Mouse (Mus musculus): ENCODE results near the gene Angel2.

DNA sequence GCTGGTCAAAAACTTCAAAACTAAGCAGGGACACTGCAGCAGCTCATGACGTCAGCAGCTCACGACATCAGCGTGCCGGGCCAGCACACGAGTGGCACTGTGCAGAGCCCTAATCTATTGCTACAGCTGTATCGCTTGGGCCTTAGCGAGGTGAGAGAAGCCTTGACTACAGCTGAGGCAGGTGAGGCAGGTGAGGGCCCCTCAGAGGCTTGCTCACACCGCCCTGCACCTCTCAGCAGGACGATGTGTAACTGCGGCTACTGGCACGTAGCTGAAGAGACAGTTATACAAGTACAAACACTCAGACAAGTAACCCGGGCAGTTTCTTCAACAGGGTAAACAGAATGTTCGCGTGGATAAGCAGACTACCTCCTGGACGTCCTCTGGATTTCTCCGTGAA lies 20.2 kb upstream of the Angel2 start:
- TF ChIP-seq CTCF (IDR thresholded peaks at IDR 0.05; ENCODE audit: control insufficient read depth, insufficient read depth, insufficient read length), result no peak
- no peak for TF ChIP-seq MYOG (IDR thresholded peaks at IDR 0.05; ENCODE audit: control insufficient read depth, extremely low read depth, insufficient read length)
- no peak for TF ChIP-seq FOSL1 (IDR thresholded peaks at IDR 0.05; ENCODE audit: insufficient read depth, low read length, poor library complexity, severe bottlenecking)
- no peak for TF ChIP-seq MAX (IDR thresholded peaks at IDR 0.05)
- no peak for TF ChIP-seq USF1 (IDR thresholded peaks at IDR 0.05; ENCODE audit: low read depth)
- TF ChIP-seq MYOD1 (IDR thresholded peaks at IDR 0.05; ENCODE audit: control insufficient read depth, insufficient read length, low read depth), result no peak
- no peak for TF ChIP-seq CEBPB (IDR thresholded peaks at IDR 0.05; ENCODE audit: low read depth)
